Mouse (Mus musculus) bone marrow macrophage, adult 2 months (primary cell): ENCODE results near the gene Wasl.

Experiments used
- CTCF ChIP-seq: IDR thresholded peaks from 2 replicates; pipeline ENCODE4 v1.5.1; 2012; ENCODE audit warnings: low read depth, mild to moderate bottlenecking, low read length, moderate library complexity
- POLR2A ChIP-seq: IDR thresholded peaks from 2 replicates; pipeline ENCODE4 v1.6.1; 2012; ENCODE audit warnings: mild to moderate bottlenecking, low read depth, low read length, borderline replicate concordance

DNA sequence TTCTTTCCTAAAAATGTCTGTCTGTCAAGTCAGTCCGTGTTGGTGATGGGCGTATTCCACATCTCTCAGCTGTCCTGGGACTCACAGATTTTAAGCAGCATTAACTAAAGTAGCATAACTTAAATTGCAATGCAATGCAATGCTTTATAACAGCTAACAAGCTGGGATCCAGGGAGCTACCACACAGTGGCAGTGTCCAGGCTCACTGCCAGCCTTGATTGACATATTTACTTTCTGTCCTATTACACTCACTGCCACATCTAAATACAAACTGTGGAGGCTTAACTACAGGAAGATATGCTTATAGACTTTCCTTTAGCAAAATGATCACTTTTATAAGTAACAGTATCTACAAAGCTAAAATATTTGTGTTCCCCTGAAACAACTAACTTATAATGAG lies 29.0 kb downstream of the Wasl start:
- TF ChIP-seq CTCF (no peak), POLR2A (no peak)
